Mouse (Mus musculus): ENCODE data around the gene Trim2. TPM values are rescaled to one million over a fixed set of nuclear protein-coding genes. Genes with fewer than 3 reads are reported as not detected.
A peak's percentile ranks its signal among the peaks of the same experiment; 100 is the strongest.

Trim2 gene
- total RNA-seq, 1 experiment from 2014 or later, result 3.0 TPM

- ATAC-seq (replicated peaks; ENCODE audit: low read depth, poor library complexity, severe bottlenecking), result no peak
Observed at GRCm38 (mm10) chr3:84293666-84294595, 12.7 kb downstream of the Trim2 start.

- ATAC-seq (replicated peaks; ENCODE audit: low read depth, poor library complexity, severe bottlenecking), result no peak
Observed at GRCm38 (mm10) chr3:84292238-84292637, 14.4 kb downstream of the Trim2 start.

- ATAC-seq (replicated peaks; ENCODE audit: low read depth, poor library complexity, severe bottlenecking), result no peak
Observed at GRCm38 (mm10) chr3:84288931-84289330, 17.7 kb downstream of the Trim2 start.

GRCm38 (mm10) chr3:84287256-84287655, 19.4 kb downstream of the Trim2 start:
- no peak for ATAC-seq (replicated peaks; ENCODE audit: low read depth, poor library complexity, severe bottlenecking)

GRCm38 (mm10) chr3:84286311-84286710, 20.4 kb downstream of the Trim2 start:
- ATAC-seq (replicated peaks; ENCODE audit: low read depth, poor library complexity, severe bottlenecking), result no peak

- ATAC-seq (replicated peaks; ENCODE audit: low read depth, poor library complexity, severe bottlenecking), result no peak
Observed at GRCm38 (mm10) chr3:84284796-84285195, 21.9 kb downstream of the Trim2 start.

GRCm38 (mm10) chr3:84283524-84283923, 23.2 kb downstream of the Trim2 start:
- no peak for ATAC-seq (replicated peaks; ENCODE audit: low read depth, poor library complexity, severe bottlenecking)

- no peak for ATAC-seq (replicated peaks; ENCODE audit: low read depth, poor library complexity, severe bottlenecking)
Observed at GRCm38 (mm10) chr3:84281936-84282371, 24.7 kb downstream of the Trim2 start.

- ATAC-seq (replicated peaks; ENCODE audit: low read depth, poor library complexity, severe bottlenecking), result no peak
Observed at GRCm38 (mm10) chr3:84278809-84279208, 27.9 kb downstream of the Trim2 start.

GRCm38 (mm10) chr3:84275124-84275523, 31.6 kb downstream of the Trim2 start:
- ATAC-seq (replicated peaks; ENCODE audit: low read depth, poor library complexity, severe bottlenecking), result no peak

GRCm38 (mm10) chr3:84272293-84273015, 34.2 kb downstream of the Trim2 start:
- ATAC-seq (replicated peaks; ENCODE audit: low read depth, poor library complexity, severe bottlenecking), result no peak

GRCm38 (mm10) chr3:84271794-84272193, 34.9 kb downstream of the Trim2 start:
- ATAC-seq (replicated peaks; ENCODE audit: low read depth, poor library complexity, severe bottlenecking), result no peak

GRCm38 (mm10) chr3:84271058-84271457, 35.6 kb downstream of the Trim2 start:
- ATAC-seq (replicated peaks; ENCODE audit: low read depth, poor library complexity, severe bottlenecking), result no peak

- peak; percentile 75; the same call in 1 of the 2 replicates for ATAC-seq (replicated peaks; ENCODE audit: low read depth, poor library complexity, severe bottlenecking)
Observed at GRCm38 (mm10) chr3:84270624-84270995, 36.1 kb downstream of the Trim2 start.

GRCm38 (mm10) chr3:84269987-84270623, 36.6 kb downstream of the Trim2 start:
- no peak; the same call in 1 of the 2 replicates for ATAC-seq (replicated peaks; ENCODE audit: low read depth, poor library complexity, severe bottlenecking)

GRCm38 (mm10) chr3:84268434-84268833, 38.2 kb downstream of the Trim2 start:
- 0 out of 2 replicates have a peak, but pooled peaks have one; percentile 44 for ATAC-seq (replicated peaks; ENCODE audit: low read depth, poor library complexity, severe bottlenecking)

- no peak for ATAC-seq (replicated peaks; ENCODE audit: low read depth, poor library complexity, severe bottlenecking)
Observed at GRCm38 (mm10) chr3:84266391-84266931, 40.2 kb downstream of the Trim2 start.

GRCm38 (mm10) chr3:84265084-84265483, 41.6 kb downstream of the Trim2 start:
- ATAC-seq (replicated peaks; ENCODE audit: low read depth, poor library complexity, severe bottlenecking), result no peak

- no peak for ATAC-seq (replicated peaks; ENCODE audit: low read depth, poor library complexity, severe bottlenecking)
Observed at GRCm38 (mm10) chr3:84264395-84264794, 42.3 kb downstream of the Trim2 start.

- ATAC-seq (replicated peaks; ENCODE audit: low read depth, poor library complexity, severe bottlenecking), result no peak
Observed at GRCm38 (mm10) chr3:84262804-84263203, 43.9 kb downstream of the Trim2 start.
